Mouse (Mus musculus): Measurements from ENCODE around the gene Col9a2. TPM values are rescaled to one million over a fixed set of nuclear protein-coding genes. Genes with fewer than 3 reads are reported as not detected.
A peak's percentile ranks its signal among the peaks of the same experiment; 100 is the strongest.

The Col9a2 gene
- polyA plus RNA-seq, 1 experiment from 2014 or later = 16.7 TPM

- no peak overlapping the region for H3K4me3 ChIP-seq (ENCODE audit: low read depth, low read length)
- no peaks in the 10 kb centered on the region for H3K27me3 ChIP-seq (ENCODE audit: control insufficient read depth, insufficient read depth, low read depth, low read length)
- H3K36me3 ChIP-seq (ENCODE audit: control insufficient read depth, insufficient read depth, low read length) = no peaks in the 10 kb centered on the region
- no peaks in the 10 kb centered on the region for H3K9me3 ChIP-seq (replicated peaks; ENCODE audit: control insufficient read depth, low read length, poor library complexity, severe bottlenecking)
- no peak overlapping the region for H3K9ac ChIP-seq (ENCODE audit: low read depth, low read length)
- 59% methylated on average over 4 of the region's 4 CpGs for WGBS
- no peaks in the 10 kb centered on the region for H3K4me1 ChIP-seq (ENCODE audit: control insufficient read depth, insufficient read depth, low read length)
- H3K27ac ChIP-seq (ENCODE audit: low read length) = no peak overlapping the region
- no peak overlapping the region for H3K4me2 ChIP-seq (ENCODE audit: low read length)
- ATAC-seq = no peak
Measured at GRCm38 (mm10) chr4:121031440-121031839, 7.7 kb upstream of the Col9a2 start.

GRCm38 (mm10) chr4:121033006-121033405, 6.2 kb upstream of the Col9a2 start:
- Histone ChIP-seq H3K9ac (ENCODE audit: low read depth, low read length) (no peak overlapping the region), H3K9me3 (replicated peaks; ENCODE audit: control insufficient read depth, low read length, poor library complexity, severe bottlenecking) (no peaks in the 10 kb centered on the region), H3K36me3 (ENCODE audit: control insufficient read depth, insufficient read depth, low read length) (no peaks in the 10 kb centered on the region), H3K27ac (ENCODE audit: low read length) (no peak overlapping the region), H3K4me3 (ENCODE audit: low read depth, low read length) (no peak overlapping the region), H3K4me2 (ENCODE audit: low read length) (no peak overlapping the region), H3K27me3 (ENCODE audit: control insufficient read depth, insufficient read depth, low read depth, low read length) (no peaks in the 10 kb centered on the region), H3K4me1 (ENCODE audit: control insufficient read depth, insufficient read depth, low read length) (no peaks in the 10 kb centered on the region)
- ATAC-seq = no peak
- WGBS = 84% methylated on average over 2 of the region's 2 CpGs

- peaks cover 2% of the 10 kb centered on the region; the same call in 1 of the 2 replicates for H3K4me1 ChIP-seq (ENCODE audit: control insufficient read depth, insufficient read depth, low read length)
- peak overlapping the region; percentile 47 for H3K4me3 ChIP-seq (ENCODE audit: low read depth, low read length)
- peak overlapping the region; percentile 68 for H3K9ac ChIP-seq (ENCODE audit: low read depth, low read length)
- H3K27me3 ChIP-seq (ENCODE audit: control insufficient read depth, insufficient read depth, low read depth, low read length) = 0 out of 2 replicates have a peak, but pooled peaks cover 3% of the 10 kb centered on the region
- peak overlapping the region; percentile 72 for H3K4me2 ChIP-seq (ENCODE audit: low read length)
- WGBS = 59% methylated on average over 14 of the region's 14 CpGs
- ATAC-seq = peak; percentile 8; the same call in 1 of the 2 replicates
- H3K9me3 ChIP-seq (replicated peaks; ENCODE audit: control insufficient read depth, low read length, poor library complexity, severe bottlenecking) = no peaks in the 10 kb centered on the region
- no peak overlapping the region for H3K27ac ChIP-seq (ENCODE audit: low read length)
- H3K36me3 ChIP-seq (ENCODE audit: control insufficient read depth, insufficient read depth, low read length) = no peaks in the 10 kb centered on the region
Measured at GRCm38 (mm10) chr4:121040323-121040722, 1.1 kb downstream of the Col9a2 start.

- 8% methylated on average over 18 of the region's 18 CpGs for WGBS
- Histone ChIP-seq H3K4me1 (ENCODE audit: control insufficient read depth, insufficient read depth, low read length) (peaks cover 2% of the 10 kb centered on the region; the same call in 1 of the 2 replicates), H3K9me3 (replicated peaks; ENCODE audit: control insufficient read depth, low read length, poor library complexity, severe bottlenecking) (no peaks in the 10 kb centered on the region), H3K4me3 (ENCODE audit: low read depth, low read length) (no peak overlapping the region), H3K9ac (ENCODE audit: low read depth, low read length) (0 out of 2 replicates have a peak overlapping the region, but pooled peaks have one; percentile 5), H3K27ac (ENCODE audit: low read length) (peak overlapping the region; percentile 39), H3K36me3 (ENCODE audit: control insufficient read depth, insufficient read depth, low read length) (no peaks in the 10 kb centered on the region), H3K27me3 (ENCODE audit: control insufficient read depth, insufficient read depth, low read depth, low read length) (0 out of 2 replicates have a peak, but pooled peaks cover 3% of the 10 kb centered on the region), H3K4me2 (ENCODE audit: low read length) (peak overlapping the region; percentile 8; the same call in 1 of the 2 replicates)
- peak; percentile 66 for ATAC-seq
Measured at GRCm38 (mm10) chr4:121040897-121041671, 1.9 kb downstream of the Col9a2 start.

GRCm38 (mm10) chr4:121042472-121042871, 3.3 kb downstream of the Col9a2 start:
- no peaks in the 10 kb centered on the region for H3K9me3 ChIP-seq (replicated peaks; ENCODE audit: control insufficient read depth, low read length, poor library complexity, severe bottlenecking)
- H3K36me3 ChIP-seq (ENCODE audit: control insufficient read depth, insufficient read depth, low read length) = no peaks in the 10 kb centered on the region
- no peak for ATAC-seq
- no peak overlapping the region for H3K4me2 ChIP-seq (ENCODE audit: low read length)
- 66% methylated on average over 5 of the region's 5 CpGs for WGBS
- H3K4me1 ChIP-seq (ENCODE audit: control insufficient read depth, insufficient read depth, low read length) = peaks cover 2% of the 10 kb centered on the region; the same call in 1 of the 2 replicates
- no peak overlapping the region for H3K9ac ChIP-seq (ENCODE audit: low read depth, low read length)
- no peak overlapping the region for H3K27ac ChIP-seq (ENCODE audit: low read length)
- no peak overlapping the region for H3K4me3 ChIP-seq (ENCODE audit: low read depth, low read length)
- H3K27me3 ChIP-seq (ENCODE audit: control insufficient read depth, insufficient read depth, low read depth, low read length) = 0 out of 2 replicates have a peak, but pooled peaks cover 3% of the 10 kb centered on the region

GRCm38 (mm10) chr4:121042946-121043345, 3.8 kb downstream of the Col9a2 start:
- Histone ChIP-seq H3K4me3 (ENCODE audit: low read depth, low read length) (no peak overlapping the region), H3K9me3 (replicated peaks; ENCODE audit: control insufficient read depth, low read length, poor library complexity, severe bottlenecking) (no peaks in the 10 kb centered on the region), H3K4me1 (ENCODE audit: control insufficient read depth, insufficient read depth, low read length) (peaks cover 2% of the 10 kb centered on the region; the same call in 1 of the 2 replicates), H3K27ac (ENCODE audit: low read length) (no peak overlapping the region), H3K27me3 (ENCODE audit: control insufficient read depth, insufficient read depth, low read depth, low read length) (0 out of 2 replicates have a peak, but pooled peaks cover 3% of the 10 kb centered on the region), H3K4me2 (ENCODE audit: low read length) (no peak overlapping the region), H3K36me3 (ENCODE audit: control insufficient read depth, insufficient read depth, low read length) (no peaks in the 10 kb centered on the region), H3K9ac (ENCODE audit: low read depth, low read length) (no peak overlapping the region)
- 60% methylated on average over 3 of the region's 3 CpGs for WGBS
- no peak for ATAC-seq

GRCm38 (mm10) chr4:121051863-121052262, 12.7 kb downstream of the Col9a2 start:
- WGBS = 19% methylated on average over 4 of the region's 4 CpGs
- no peak overlapping the region for H3K27ac ChIP-seq (ENCODE audit: low read length)
- H3K4me2 ChIP-seq (ENCODE audit: low read length) = peak overlapping the region; percentile 43; the same call in 1 of the 2 replicates
- no peak overlapping the region; the same call in 1 of the 2 replicates for H3K4me3 ChIP-seq (ENCODE audit: low read depth, low read length)
- no peaks in the 10 kb centered on the region for H3K9me3 ChIP-seq (replicated peaks; ENCODE audit: control insufficient read depth, low read length, poor library complexity, severe bottlenecking)
- no peak overlapping the region; the same call in 1 of the 2 replicates for H3K9ac ChIP-seq (ENCODE audit: low read depth, low read length)
- H3K4me1 ChIP-seq (ENCODE audit: control insufficient read depth, insufficient read depth, low read length) = no peaks in the 10 kb centered on the region; the same call in 1 of the 2 replicates
- no peaks in the 10 kb centered on the region for H3K36me3 ChIP-seq (ENCODE audit: control insufficient read depth, insufficient read depth, low read length)
- 0 out of 2 replicates have a peak, but pooled peaks have one; percentile 18 for ATAC-seq
- H3K27me3 ChIP-seq (ENCODE audit: control insufficient read depth, insufficient read depth, low read depth, low read length) = no peaks in the 10 kb centered on the region

- Histone ChIP-seq H3K4me2 (ENCODE audit: low read length) (peak overlapping the region; percentile 43), H3K27me3 (ENCODE audit: control insufficient read depth, insufficient read depth, low read depth, low read length) (no peaks in the 10 kb centered on the region), H3K9me3 (replicated peaks; ENCODE audit: control insufficient read depth, low read length, poor library complexity, severe bottlenecking) (no peaks in the 10 kb centered on the region), H3K4me1 (ENCODE audit: control insufficient read depth, insufficient read depth, low read length) (no peaks in the 10 kb centered on the region; the same call in 1 of the 2 replicates), H3K36me3 (ENCODE audit: control insufficient read depth, insufficient read depth, low read length) (no peaks in the 10 kb centered on the region), H3K27ac (ENCODE audit: low read length) (no peak overlapping the region), H3K4me3 (ENCODE audit: low read depth, low read length) (peak overlapping the region; percentile 36), H3K9ac (ENCODE audit: low read depth, low read length) (peak overlapping the region; percentile 58)
- ATAC-seq = peak; percentile 78
- whole genome bisulfite sequencing = 8% methylated on average over 35 of the region's 35 CpGs
Measured at GRCm38 (mm10) chr4:121052454-121053323, 13.5 kb downstream of the Col9a2 start.

Measured in midbrain, embryonic 16.5 days (tissue).